Mouse (Mus musculus) embryonic fibroblast, embryonic 13.5 days (primary cell): ENCODE data around the gene Rabgap1l.

Source experiments
- CTCF ChIP-seq: IDR thresholded peaks from 2 replicates; pipeline ENCODE4 v1.5.1; 2011; ENCODE audit warnings: mild to moderate bottlenecking, control low read depth, low read length, moderate library complexity, borderline replicate concordance; ENCODE audit not compliant: insufficient read depth
- POLR2A ChIP-seq: IDR thresholded peaks from 2 replicates; pipeline ENCODE4 v1.6.1; 2011; ENCODE audit warnings: low read depth, mild to moderate bottlenecking, control low read depth, low read length, moderate library complexity

DNA sequence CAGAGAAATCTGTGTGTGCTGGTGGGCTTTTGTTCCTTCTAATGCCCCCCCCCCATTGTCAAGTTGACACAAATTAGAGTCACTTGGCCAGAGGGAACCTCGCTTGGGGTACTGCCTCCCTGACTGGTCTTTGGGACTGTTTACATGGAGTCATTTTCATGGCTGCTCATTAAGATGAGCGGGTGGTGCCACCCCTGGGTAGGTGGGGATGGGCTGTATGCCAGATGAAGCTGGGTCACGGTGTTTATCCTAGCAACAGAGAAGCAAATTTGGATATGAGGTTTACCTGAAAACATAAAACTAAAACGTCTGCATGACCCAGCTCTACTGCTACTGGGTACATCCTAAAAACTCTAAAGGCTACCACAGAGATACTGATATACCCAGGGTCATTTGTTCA, 354.2 kb downstream of the Rabgap1l start:
- TF ChIP-seq CTCF = no peak
- no peak for TF ChIP-seq POLR2A
